Mouse (Mus musculus): ENCODE measurements around the gene Cd82.

Gene Cd82

DNA sequence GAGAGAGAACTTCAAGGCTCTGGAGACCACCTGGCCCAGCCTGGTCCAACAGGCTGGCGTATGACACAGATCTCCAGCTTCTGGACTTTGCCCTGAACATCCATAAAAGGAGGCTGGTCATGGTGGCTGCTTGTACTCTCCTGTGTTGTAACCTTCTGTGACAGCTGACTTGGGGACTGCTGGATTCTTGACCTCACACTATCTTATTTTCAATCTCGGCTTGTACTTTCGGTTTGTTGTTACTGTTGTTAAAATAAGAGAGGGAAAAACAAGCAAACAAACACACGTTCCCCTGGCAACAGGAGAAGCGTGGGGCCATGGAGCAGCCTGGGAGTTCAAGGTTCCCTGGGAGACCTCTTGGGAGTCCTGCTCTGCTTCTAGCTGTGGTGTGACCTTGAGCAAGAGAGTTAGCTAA lies 17.7 kb downstream of the Cd82 start:
- DNase-seq (ENCODE audit: low spot score): no peak

DNA sequence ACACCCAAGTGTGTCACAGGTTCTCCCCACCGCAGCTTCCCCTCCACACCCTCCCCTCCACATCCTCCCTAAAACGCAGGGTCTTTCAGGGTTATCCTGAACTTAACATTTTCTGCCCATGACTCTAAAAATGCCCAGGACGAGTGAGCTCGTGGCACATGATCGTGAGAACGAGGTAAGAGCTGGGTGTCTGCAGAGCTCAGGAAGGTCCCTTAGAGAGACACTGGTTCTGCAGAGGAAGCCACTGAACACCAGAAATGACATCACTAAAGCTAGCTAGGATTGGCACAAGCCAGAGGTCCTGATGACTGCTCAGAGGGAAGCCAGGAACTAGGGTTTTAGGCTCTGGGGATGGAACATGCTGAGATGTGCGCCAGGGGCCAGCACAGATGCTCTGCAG lies 18.7 kb downstream of the Cd82 start:
- DNase-seq (ENCODE audit: low spot score): no peak

- DNase-seq (ENCODE audit: low spot score): no peak
These were observed 19.8 kb downstream of the Cd82 start for GRCm38 (mm10) chr2:93443106-93443505.

- DNase-seq (ENCODE audit: low spot score): no peak
These were observed 23.0 kb downstream of the Cd82 start for GRCm38 (mm10) chr2:93439812-93440559.

DNA sequence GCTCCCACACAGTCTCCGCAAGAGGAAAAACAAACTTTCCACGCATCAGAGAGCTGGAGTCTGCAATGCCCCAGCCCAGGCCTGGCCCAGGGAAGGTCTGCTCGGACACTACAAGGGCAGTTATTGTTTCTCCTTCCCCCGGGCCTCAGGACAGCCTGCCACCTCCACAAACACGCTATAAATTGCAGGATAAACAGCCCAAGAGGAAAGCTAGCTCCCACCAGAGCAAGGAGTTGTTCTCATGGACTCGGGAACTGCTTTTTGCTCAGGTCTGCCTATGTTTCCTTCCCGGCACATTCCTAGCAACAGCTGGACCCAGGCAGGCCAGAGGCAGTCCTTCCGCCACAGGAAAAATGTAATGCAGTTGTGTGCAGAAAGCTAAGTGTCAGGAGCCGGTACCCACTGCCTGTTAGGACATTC lies 23.6 kb downstream of the Cd82 start:
- no peak for DNase-seq (ENCODE audit: low spot score)

DNA sequence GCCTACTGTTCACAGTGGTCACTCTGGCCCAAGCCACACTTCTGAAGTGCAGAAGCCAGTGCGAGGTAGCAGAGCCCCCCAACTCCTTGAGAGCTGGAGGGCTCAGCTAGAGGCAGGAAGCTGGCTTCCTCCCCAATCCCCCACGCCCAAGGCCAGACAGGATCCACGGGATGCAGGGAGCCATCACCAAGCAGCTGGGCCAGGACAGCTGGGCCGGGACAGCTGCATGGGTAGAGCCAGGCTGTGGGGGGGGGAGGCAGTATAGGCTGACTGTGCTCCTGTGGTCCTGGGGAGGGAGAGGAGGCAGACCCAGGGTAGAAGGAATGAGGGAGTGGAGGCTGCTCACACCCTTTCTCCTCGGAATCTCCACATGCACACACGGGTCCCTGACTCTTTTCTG lies 24.6 kb downstream of the Cd82 start:
- DNase-seq (ENCODE audit: low spot score): no peak

DNA sequence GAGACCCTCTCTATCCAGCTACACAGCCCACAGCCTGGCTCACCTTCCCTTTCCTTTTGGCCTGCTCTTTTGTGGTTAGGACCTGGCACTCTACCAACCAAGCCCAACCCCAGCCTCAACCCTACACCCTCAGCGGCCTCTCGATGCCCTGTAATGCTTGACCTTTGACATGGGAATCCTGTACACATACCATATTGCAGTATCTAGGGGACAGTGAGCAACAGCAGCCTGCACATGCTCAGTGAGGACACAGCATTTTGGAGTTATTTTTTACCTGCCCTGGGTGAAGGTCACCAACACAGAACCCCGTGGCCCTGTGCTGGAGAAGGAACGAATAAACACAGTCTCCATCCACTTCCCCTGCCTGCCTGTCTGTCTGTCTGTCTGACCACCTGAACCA lies 27.4 kb downstream of the Cd82 start:
- no peak for DNase-seq (ENCODE audit: low spot score)

DNA sequence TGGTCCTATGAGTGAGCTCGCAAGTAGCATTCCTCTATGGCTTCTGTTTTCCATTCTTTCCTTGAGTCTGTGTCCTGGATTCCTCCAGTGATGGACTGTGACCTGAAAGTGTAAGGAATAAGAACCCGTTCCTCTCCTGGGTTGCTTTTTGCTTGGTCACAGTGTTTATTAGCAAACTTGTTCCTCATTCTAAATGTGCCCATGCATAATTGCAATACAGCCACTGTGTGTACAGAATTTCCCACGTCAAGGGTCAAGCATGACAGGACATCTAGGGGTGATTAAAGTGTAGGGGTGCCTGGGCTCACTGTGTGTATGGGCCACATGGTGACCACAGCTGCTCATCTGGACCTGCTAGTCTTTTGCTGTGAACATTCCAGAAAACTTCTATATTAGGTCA lies 28.0 kb downstream of the Cd82 start:
- no peak for DNase-seq (ENCODE audit: low spot score)

GRCm38 (mm10) chr2:93433543-93433942 lies 29.4 kb downstream of the Cd82 start:
- no peak for DNase-seq (ENCODE audit: low spot score)

DNA sequence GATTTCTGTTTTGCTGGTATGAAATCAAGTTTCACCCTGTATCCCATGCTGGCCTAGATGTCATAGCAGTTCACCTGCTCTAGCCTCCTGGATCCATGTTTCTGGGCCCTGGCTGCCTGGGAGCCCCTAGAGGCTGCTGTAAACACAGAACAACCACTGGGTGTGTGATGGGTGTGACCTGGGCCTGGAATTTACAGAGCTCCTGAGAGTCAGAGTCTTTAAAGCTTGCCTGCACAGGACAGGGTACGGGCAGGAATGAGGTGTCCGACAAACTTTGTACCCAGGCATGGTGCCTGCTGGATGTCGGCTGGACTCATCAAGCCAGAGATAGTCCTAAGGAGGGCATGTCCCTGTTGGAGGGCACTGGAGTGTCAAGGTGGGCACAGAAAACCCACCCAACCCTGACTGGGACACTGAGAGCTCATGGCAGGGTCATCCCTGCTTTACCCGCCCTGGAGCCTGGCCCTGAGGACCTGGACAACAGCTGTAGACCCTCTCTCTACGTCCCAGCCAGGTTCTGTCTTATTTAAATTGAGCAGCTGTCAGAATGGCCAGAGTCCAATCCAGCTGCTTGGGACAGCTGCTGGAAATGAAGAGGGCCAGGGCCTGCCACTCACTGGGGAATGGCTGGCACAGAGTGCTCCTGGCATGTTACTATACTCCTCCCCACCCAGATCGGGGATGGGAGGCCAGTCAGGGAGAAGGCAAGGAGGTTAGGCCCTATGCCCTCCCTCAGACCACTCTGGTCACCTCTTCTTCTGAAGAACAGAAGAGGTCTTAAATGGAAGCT lies 30.1 kb downstream of the Cd82 start:
- DNase-seq (ENCODE audit: low spot score): peak; percentile 55

DNA sequence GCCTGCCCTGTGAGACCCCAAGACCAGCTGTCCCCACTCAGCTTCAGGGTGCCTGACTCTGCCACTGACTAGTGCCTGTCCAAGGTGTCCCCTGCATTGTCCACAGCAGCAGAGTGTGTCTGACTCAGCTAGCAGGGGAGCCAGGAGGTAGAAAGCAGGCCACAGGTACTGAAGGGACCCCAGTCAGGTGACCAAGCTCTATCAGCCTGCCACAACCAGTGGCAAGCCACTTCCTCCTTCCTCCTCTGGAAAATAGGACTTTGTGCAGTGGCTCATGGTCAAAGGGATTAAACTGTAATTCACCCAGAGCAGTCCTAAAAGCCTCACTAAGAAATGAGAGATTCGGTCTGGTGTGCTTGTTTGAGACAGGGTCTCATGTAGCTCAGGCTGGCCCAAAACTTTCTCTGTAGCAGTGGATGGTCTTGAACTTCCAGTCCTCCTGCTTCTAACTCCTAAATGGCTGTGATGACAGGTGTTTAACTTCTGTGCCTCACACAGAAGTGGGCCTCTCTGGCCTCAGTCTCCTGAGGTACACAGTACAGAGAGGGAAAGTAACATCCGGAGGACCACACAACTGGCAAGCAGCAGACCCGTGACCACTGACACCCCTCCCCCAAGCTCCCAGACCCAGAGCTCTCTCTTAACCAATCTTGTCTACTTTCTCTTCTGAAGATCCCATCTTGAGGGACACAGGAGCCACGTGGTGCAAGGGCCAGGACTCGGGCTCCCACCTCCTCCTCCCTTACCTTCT lies 31.2 kb downstream of the Cd82 start:
- DNase-seq (ENCODE audit: low spot score): no peak

DNA sequence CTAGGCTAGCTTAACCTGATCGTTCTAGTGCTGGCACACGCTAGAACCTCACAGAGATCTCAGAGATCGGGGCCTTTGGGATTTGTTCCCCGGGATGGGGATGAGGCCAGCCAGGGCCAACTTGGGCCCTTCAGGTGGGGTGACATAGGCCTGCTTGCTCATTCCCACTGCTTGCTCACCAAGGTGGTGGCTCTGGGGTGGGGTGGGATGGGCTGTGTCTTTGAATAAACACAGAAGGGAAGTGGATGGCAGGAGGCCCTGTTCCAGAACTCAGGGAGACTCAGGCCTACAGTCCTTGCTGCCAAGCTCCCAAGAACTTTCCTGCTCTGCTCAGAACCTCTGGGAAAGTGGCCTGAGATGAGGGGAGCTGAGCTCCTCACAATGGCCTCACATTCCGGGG lies 31.9 kb downstream of the Cd82 start:
- DNase-seq (ENCODE audit: low spot score): no peak

GRCm38 (mm10) chr2:93428004-93428531 lies 34.9 kb downstream of the Cd82 start:
- no peak for DNase-seq (ENCODE audit: low spot score)

DNA sequence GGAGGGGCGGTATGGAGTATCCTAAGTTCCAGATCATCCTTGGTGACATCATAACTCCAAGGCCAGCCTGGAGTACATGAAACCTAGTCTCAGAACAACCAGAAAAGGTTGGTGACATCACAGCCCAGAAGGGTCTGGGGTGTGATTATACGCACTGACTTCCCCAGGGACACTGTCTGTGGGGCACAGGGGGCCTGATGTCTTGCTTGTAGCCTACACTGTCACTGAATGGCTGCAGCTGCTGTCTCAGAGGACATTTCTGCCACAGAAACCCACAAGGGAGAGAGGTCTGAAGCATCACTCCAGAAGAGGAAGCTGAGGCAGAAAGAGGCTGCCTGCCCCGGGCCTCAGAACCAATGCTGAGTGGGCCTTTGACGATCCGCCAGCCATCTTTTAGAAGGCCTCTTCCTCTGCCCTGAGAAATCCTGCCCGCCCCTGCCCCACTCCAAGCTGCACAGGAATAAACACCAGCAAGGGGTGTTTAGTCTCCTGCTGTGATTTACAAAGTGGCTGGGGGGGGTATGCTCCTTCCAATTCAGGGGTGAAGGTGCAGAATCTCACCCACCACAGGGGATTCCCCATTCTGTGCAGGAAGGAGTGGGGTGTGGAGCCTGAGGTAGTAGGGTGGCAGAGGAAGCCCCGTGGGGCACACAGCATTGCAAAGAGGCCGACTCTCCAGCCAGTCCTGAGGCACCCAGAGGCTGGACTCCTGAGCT lies 35.8 kb downstream of the Cd82 start:
- DNase-seq (ENCODE audit: low spot score): no peak

DNA sequence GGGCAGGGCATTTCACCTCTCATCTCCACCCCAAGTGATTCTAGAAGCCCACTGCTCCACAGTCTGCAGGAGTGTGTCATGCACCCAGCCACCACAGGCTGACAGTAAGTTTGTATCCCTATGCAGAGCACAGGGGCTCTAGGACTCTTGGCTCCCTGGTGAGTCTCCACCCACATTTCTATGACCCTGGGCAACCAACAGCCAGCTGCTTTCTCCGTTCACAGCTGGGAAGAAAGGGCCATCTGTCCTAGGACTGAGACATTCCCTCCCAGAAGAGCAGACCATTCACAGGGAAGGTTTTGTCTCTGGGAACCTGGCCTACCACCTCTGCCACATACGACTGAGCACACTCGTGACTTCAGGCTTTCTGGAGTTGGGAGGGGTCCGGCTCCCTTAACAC lies 37.1 kb downstream of the Cd82 start:
- DNase-seq (ENCODE audit: low spot score): no peak

GRCm38 (mm10) chr2:93424307-93424984 lies 38.5 kb downstream of the Cd82 start:
- no peak for DNase-seq (ENCODE audit: low spot score)

DNA sequence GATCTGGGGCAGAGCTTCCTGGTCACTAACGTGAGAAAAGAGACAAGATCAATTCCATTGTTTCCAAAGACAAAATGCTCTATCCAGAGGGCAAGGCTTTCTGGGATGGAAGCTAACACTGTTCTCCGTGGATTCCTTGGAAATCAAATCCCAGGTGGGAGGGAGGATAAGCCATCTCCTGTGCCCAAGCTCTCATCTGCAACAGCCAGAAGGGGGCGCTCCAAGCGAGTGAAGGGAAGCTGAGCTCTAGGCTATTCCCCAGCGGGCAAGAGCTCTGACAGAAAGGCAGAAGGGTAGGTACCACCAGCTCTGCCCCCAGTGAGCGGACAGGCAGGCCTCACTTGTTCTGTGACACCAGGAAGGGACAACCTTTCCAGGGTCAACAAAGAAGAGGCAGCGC lies 41.6 kb downstream of the Cd82 start:
- DNase-seq (ENCODE audit: low spot score): peak; percentile 83

GRCm38 (mm10) chr2:93419971-93420370 lies 43.0 kb downstream of the Cd82 start:
- DNase-seq (ENCODE audit: low spot score): no peak

DNA sequence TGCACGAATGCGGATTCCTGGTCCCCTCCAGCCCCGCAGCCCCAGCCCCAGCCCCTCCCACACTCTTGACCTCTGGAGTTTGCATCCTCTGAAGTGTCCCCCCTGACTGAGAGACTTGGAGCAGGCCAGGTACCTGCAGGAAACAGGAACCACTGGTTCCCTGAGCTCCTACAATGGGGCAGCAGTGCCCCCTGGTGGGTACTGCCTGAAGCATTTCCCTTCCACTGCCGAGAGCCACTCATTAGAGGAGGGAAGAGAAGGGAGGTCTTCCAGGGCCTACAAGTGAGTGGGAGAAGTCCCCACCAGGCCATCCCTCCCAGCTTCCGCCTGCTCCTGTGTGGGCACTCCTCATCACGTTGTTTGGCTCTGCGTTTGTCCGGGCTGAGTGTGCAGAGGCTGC lies 44.5 kb downstream of the Cd82 start:
- peak; percentile 78 for DNase-seq (ENCODE audit: low spot score)

GRCm38 (mm10) chr2:93416874-93417709 lies 45.8 kb downstream of the Cd82 start:
- no peak for DNase-seq (ENCODE audit: low spot score)

All from layer of hippocampus, adult 11-12 months (tissue).